16 mouse cellular contexts compared by ENCODE assay signal in the genomic region with DNA sequence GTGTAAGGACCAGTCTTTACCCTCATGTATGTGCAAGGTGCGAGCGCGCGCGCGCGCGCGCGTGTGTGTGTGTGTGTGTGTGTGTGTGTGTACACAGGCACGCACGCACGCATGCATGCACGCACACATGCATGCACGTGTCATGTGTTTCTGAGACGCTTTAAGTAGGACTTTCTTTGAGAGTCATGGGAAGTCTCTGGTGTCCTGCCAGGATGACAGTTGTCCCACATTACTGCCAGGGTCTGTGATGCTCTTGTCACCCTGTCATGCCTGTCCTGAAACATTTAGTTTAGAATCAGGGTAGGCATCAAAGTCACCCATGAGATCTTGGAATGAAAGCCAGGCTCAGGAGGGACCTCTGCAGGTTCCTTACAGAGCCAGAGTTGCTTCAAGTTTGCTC. TPM values are rescaled to one million over a fixed set of nuclear protein-coding genes. Genes with fewer than 3 reads are reported as not detected.
DNase-seq lines count a peak whose midpoint lies in the region; ATAC-seq and TF ChIP-seq lines count a peak whose summit lies in the region.
"Had no signal": no experiment of that assay in that cellular context is flagged by ENCODE, and none has a peak within 500 bp of the region (broad histone marks: within the 10 kb centered on the region; RNA-seq: fewer than 3 reads in every experiment).

No protein-coding gene starts in this region.

- 0 out of 2 replicates have a peak, but pooled peaks have one; percentile 3 for TF ChIP-seq CTCF in stomach, postnatal 0 days (IDR thresholded peaks at IDR 0.05; ENCODE audit: low read depth)

- no peak overlapping the region for H3K27ac ChIP-seq in neural tube, embryonic 11.5 days (ENCODE audit: low read depth, low read length)
- no peak overlapping the region for H3K27ac ChIP-seq in hindbrain, embryonic 14.5 days
- H3K27ac ChIP-seq in midbrain, embryonic 16.5 days (ENCODE audit: low read length), result no peak overlapping the region
- H3K27ac ChIP-seq in stomach, postnatal 0 days (replicated peaks), result no peak overlapping the region
- H3K27ac ChIP-seq: heart, adult 2 months; limb, embryonic 13.5 days had no signal

- DNase-seq in neural tube, embryonic 11.5 days (ENCODE audit: low spot score), result no peak
- DNase-seq in neural tube, embryonic 10.5 days (ENCODE audit: extremely low spot score, low spot score), result no peak
- no peak for DNase-seq in hindbrain, embryonic 14.5 days (ENCODE audit: low spot score)
- peak; percentile 25 for DNase-seq in stomach, postnatal 0 days (ENCODE audit: low spot score)
- DNase-seq in layer of hippocampus, adult 9-11 months, result no peak
- no peak for DNase-seq in gastrocnemius, postnatal 36 days
- no peak for DNase-seq in layer of hippocampus, postnatal 10 days (ENCODE audit: low spot score in 2 of 2)
- DNase-seq: cerebellum, adult 18-20 months; heart, adult 2 months; kidney, adult 11 months; kidney, postnatal 4 days; lung, postnatal 4 days; thymus, adult 2 months had no signal

- no peak overlapping the region for H3K9ac ChIP-seq in neural tube, embryonic 11.5 days (ENCODE audit: low read length)
- H3K9ac ChIP-seq in hindbrain, embryonic 14.5 days, result peak overlapping the region; percentile 84; the same call in 1 of the 2 replicates
- H3K9ac ChIP-seq in midbrain, embryonic 16.5 days (ENCODE audit: low read depth, low read length), result no peak overlapping the region
- H3K9ac ChIP-seq in stomach, postnatal 0 days (ENCODE audit: low read length), result no peak overlapping the region
- H3K9ac ChIP-seq: limb, embryonic 13.5 days had no signal

- no peaks in the 10 kb centered on the region for H3K4me1 ChIP-seq in neural tube, embryonic 11.5 days (ENCODE audit: control insufficient read depth, insufficient read depth, low read length)
- peaks cover 20% of the 10 kb centered on the region; the same call in 1 of the 2 replicates for H3K4me1 ChIP-seq in hindbrain, embryonic 14.5 days (replicated peaks; ENCODE audit: control insufficient read depth, insufficient read depth, low read length)
- H3K4me1 ChIP-seq in midbrain, embryonic 16.5 days (ENCODE audit: control insufficient read depth, insufficient read depth, low read length), result peaks cover 13% of the 10 kb centered on the region; the same call in 1 of the 2 replicates
- H3K4me1 ChIP-seq in stomach, postnatal 0 days (replicated peaks; ENCODE audit: control insufficient read depth, insufficient read depth), result no peaks in the 10 kb centered on the region

- no peaks in the 10 kb centered on the region for H3K27me3 ChIP-seq in neural tube, embryonic 11.5 days (ENCODE audit: control insufficient read depth, insufficient read depth, low read length)
- peaks cover 8% of the 10 kb centered on the region; the same call in 1 of the 2 replicates for H3K27me3 ChIP-seq in hindbrain, embryonic 14.5 days (ENCODE audit: control insufficient read depth, insufficient read depth, low read length)
- H3K27me3 ChIP-seq in midbrain, embryonic 16.5 days (ENCODE audit: control insufficient read depth, insufficient read depth, low read depth, low read length), result no peaks in the 10 kb centered on the region
- no peaks in the 10 kb centered on the region; the same call in 1 of the 2 replicates for H3K27me3 ChIP-seq in stomach, postnatal 0 days (ENCODE audit: control insufficient read depth, insufficient read depth, low read length)

- intact Hi-C loops in gastrocnemius, postnatal 36 days (cut with DNase I), result no loop called here

- H3K36me3 ChIP-seq in neural tube, embryonic 11.5 days (ENCODE audit: control insufficient read depth, insufficient read depth, low read length), result no peaks in the 10 kb centered on the region
- no peaks in the 10 kb centered on the region for H3K36me3 ChIP-seq in hindbrain, embryonic 14.5 days (replicated peaks; ENCODE audit: control insufficient read depth, insufficient read depth)
- H3K36me3 ChIP-seq in midbrain, embryonic 16.5 days (ENCODE audit: control insufficient read depth, insufficient read depth, low read length), result no peaks in the 10 kb centered on the region
- no peaks in the 10 kb centered on the region for H3K36me3 ChIP-seq in stomach, postnatal 0 days (ENCODE audit: control insufficient read depth, insufficient read depth, low read length)
- H3K36me3 ChIP-seq: G1E; limb, embryonic 13.5 days had no signal

- ATAC-seq in neural tube, embryonic 11.5 days (ENCODE audit: insufficient read depth, low FRiP score, low TSS enrichment), result no peak
- ATAC-seq in hindbrain, embryonic 14.5 days (ENCODE audit: low FRiP score), result no peak
- ATAC-seq in midbrain, embryonic 16.5 days, result no peak
- no peak for ATAC-seq in stomach, postnatal 0 days (ENCODE audit: low FRiP score, low TSS enrichment)

- no peak for TF ChIP-seq EP300 in stomach, postnatal 0 days (optimal IDR thresholded peaks at IDR 0.05)

- peak overlapping the region; percentile 12; the same call in 1 of the 2 replicates for H3K4me2 ChIP-seq in neural tube, embryonic 11.5 days (ENCODE audit: low read depth)
- H3K4me2 ChIP-seq in hindbrain, embryonic 14.5 days (replicated peaks), result peak overlapping the region; percentile 62
- H3K4me2 ChIP-seq in midbrain, embryonic 16.5 days (ENCODE audit: low read length), result peak overlapping the region; percentile 58
- H3K4me2 ChIP-seq in stomach, postnatal 0 days (replicated peaks; ENCODE audit: low read depth), result peak overlapping the region; percentile 95; the same call in 1 of the 2 replicates

- 96% methylated on average over 16 of the region's 16 CpGs for WGBS in neural tube, embryonic 11.5 days
- 96% methylated on average over 16 of the region's 16 CpGs for WGBS in hindbrain, embryonic 14.5 days
- WGBS in midbrain, embryonic 16.5 days, result 91% methylated on average over 16 of the region's 16 CpGs
- 88% methylated on average over 16 of the region's 16 CpGs for WGBS in stomach, postnatal 0 days

- 0 out of 2 replicates have a peak overlapping the region, but pooled peaks have one; percentile 4 for H3K4me3 ChIP-seq in neural tube, embryonic 11.5 days (ENCODE audit: low read depth, low read length)
- H3K4me3 ChIP-seq in hindbrain, embryonic 14.5 days (replicated peaks; ENCODE audit: low read length), result peak overlapping the region; percentile 77
- H3K4me3 ChIP-seq in midbrain, embryonic 16.5 days (ENCODE audit: low read depth, low read length), result peak overlapping the region; percentile 56
- peak overlapping the region; percentile 51; the same call in 1 of the 2 replicates for H3K4me3 ChIP-seq in stomach, postnatal 0 days (ENCODE audit: low read depth, low read length)
- H3K4me3 ChIP-seq: heart, adult 2 months had no signal

- H3K9me3 ChIP-seq in neural tube, embryonic 11.5 days (ENCODE audit: control insufficient read depth, low read length), result no peaks in the 10 kb centered on the region
- H3K9me3 ChIP-seq in hindbrain, embryonic 14.5 days (ENCODE audit: control insufficient read depth, low read length), result no peaks in the 10 kb centered on the region
- no peaks in the 10 kb centered on the region for H3K9me3 ChIP-seq in midbrain, embryonic 16.5 days (replicated peaks; ENCODE audit: control insufficient read depth, low read length, poor library complexity, severe bottlenecking)
- H3K9me3 ChIP-seq in stomach, postnatal 0 days (ENCODE audit: control insufficient read depth, low read length), result no peaks in the 10 kb centered on the region
- H3K9me3 ChIP-seq: G1E had no signal

RNA-seq across cellular contexts. Expression of a gene that starts 1.4 kb away (rescaled TPM):
- polyA plus RNA-seq in neural tube, embryonic 11.5 days (2014; fragmentation: Nextera tagmentation; extraction: Ambion mirVana), result 1.8 and 2.5 TPM in 2 replicates
- polyA plus RNA-seq in hindbrain, embryonic 14.5 days (2014; fragmentation: Nextera tagmentation; extraction: Ambion mirVana), result 6.7 and 7.3 TPM in 2 replicates
- 7.2 and 7.4 TPM in 2 replicates for polyA plus RNA-seq in midbrain, embryonic 16.5 days (2015; fragmentation: Nextera tagmentation; extraction: Ambion mirVana)
- polyA plus RNA-seq in stomach, postnatal 0 days (2015; fragmentation: Nextera tagmentation; extraction: Ambion mirVana), result 1.5 and 1.7 TPM in 2 replicates
- under 1 TPM; 0.31 to 0.86 TPM for total RNA-seq in gastrocnemius, postnatal 36 days (2021)
- total RNA-seq in layer of hippocampus, postnatal 10 days (2021), result 10 to 100 TPM; 71.4 to 78.7 TPM
- polyA plus RNA-seq: heart, adult 2 months had no signal

Comparison
In these comparisons a context has a peak if more than half of its experiments do, and no peak if none do; other contexts are left out.
1. H3K4me2 ChIP-seq: peak in every context shown above with its lines; median percentile 95 in stomach, postnatal 0 days; 62 in hindbrain, embryonic 14.5 days; 58 in midbrain, embryonic 16.5 days; 12 in neural tube, embryonic 11.5 days.
2. H3K4me3 ChIP-seq: peak in every context shown above with its lines; median percentile 77 in hindbrain, embryonic 14.5 days; 56 in midbrain, embryonic 16.5 days; 51 in stomach, postnatal 0 days; 4 in neural tube, embryonic 11.5 days.